Mouse (Mus musculus) limb, embryonic 11.5 days (tissue): Measurements from ENCODE around the gene Rhox3h. TPM values are rescaled to one million over a fixed set of nuclear protein-coding genes. Genes with fewer than 3 reads are reported as not detected.

Experiments used
- polyA plus RNA-seq: library from polyadenylated mRNA; unstranded; fragments of >200 nt; fragmentation: Nextera tagmentation; extraction: Ambion mirVana; gene quantifications from 2 replicates; pipeline ENCODE4 v1.2.1, GENCODE M21; 2014

Gene Rhox3h
- polyA plus RNA-seq, 1 experiment from 2014 or later: not detected

Other genes with a start within 250 kb of the Rhox3h start
- gene Rhox4b, start 236.3 kb downstream of the Rhox3h start, polyA plus RNA-seq: not detected in 2 replicates
- gene Rhox2c, start 215.1 kb downstream of the Rhox3h start, polyA plus RNA-seq: not detected in 2 replicates
- not detected in 2 replicates for gene Rhox3c, start 210.2 kb downstream of the Rhox3h start, polyA plus RNA-seq
- not detected in 2 replicates for gene Rhox4c, start 188.4 kb downstream of the Rhox3h start, polyA plus RNA-seq
- not detected in 2 replicates for gene Rhox2d, start 175.3 kb downstream of the Rhox3h start, polyA plus RNA-seq
- not detected in 2 replicates for gene Rhox4d, start 154.4 kb downstream of the Rhox3h start, polyA plus RNA-seq
- 0.30 TPM in 1 of 2 replicates, not detected in the other for gene Rhox2e, start 138.3 kb downstream of the Rhox3h start, polyA plus RNA-seq
- not detected in 2 replicates for gene Rhox3e, start 126.7 kb downstream of the Rhox3h start, polyA plus RNA-seq
- gene Rhox4e, start 111.4 kb downstream of the Rhox3h start, polyA plus RNA-seq: not detected in 2 replicates
- not detected in 2 replicates for gene Rhox2f, start 97.4 kb downstream of the Rhox3h start, polyA plus RNA-seq
- gene Rhox3f, start 87.8 kb downstream of the Rhox3h start, polyA plus RNA-seq: not detected in 2 replicates
- gene Rhox4f, start 61.1 kb downstream of the Rhox3h start, polyA plus RNA-seq: not detected in 2 replicates
- gene Rhox3g, start 40.2 kb downstream of the Rhox3h start, polyA plus RNA-seq: not detected in 2 replicates
- not detected in 2 replicates for gene Rhox2g, start 25.3 kb downstream of the Rhox3h start, polyA plus RNA-seq
- not detected in 2 replicates for gene Rhox4g, start 17.4 kb downstream of the Rhox3h start, polyA plus RNA-seq
- not detected in 2 replicates for gene Rhox2h, start 4.5 kb upstream of the Rhox3h start, polyA plus RNA-seq
- 0.71 and 1.3 TPM in 2 replicates for gene Rhox5, start 136.1 kb upstream of the Rhox3h start, polyA plus RNA-seq
- gene Rhox6, start 158.1 kb upstream of the Rhox3h start, polyA plus RNA-seq: not detected in 2 replicates
- gene Rhox7a, start 162.9 kb upstream of the Rhox3h start, polyA plus RNA-seq: not detected in 2 replicates
- not detected in 2 replicates for gene Rhox8, start 210.2 kb upstream of the Rhox3h start, polyA plus RNA-seq
- not detected in 2 replicates for gene Rhox7b, start 228.5 kb upstream of the Rhox3h start, polyA plus RNA-seq
- gene Rhox9, start 233.0 kb upstream of the Rhox3h start, polyA plus RNA-seq: not detected in 2 replicates